Mouse (Mus musculus) heart, adult 11 months (tissue): Measurements from ENCODE around the gene Zfp541.

Experiments
- DNase-seq: peaks from one replicate; pipeline ENCODE4 v3.0.0; 2022

The Zfp541 gene

DNA sequence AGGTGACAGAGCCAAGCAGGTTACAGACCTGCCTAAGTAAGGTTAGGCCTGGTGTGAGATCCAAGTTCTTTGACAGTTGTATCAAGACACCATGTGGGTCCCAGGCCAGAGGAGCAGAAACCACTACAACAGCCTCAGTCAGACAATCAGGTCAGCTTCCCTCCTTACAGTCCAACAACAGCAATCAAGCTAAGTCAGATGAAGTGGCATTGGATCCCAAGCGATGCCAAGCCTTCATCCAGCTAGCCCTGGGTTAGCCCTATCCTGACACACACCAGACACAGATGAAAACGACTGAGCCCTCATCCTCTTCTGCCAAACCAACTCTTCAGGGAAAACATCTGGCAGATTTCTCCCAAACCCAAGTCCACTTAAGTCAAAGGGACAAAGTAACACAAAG, 16.1 kb upstream of the Zfp541 start:
- no peak for DNase-seq

DNA sequence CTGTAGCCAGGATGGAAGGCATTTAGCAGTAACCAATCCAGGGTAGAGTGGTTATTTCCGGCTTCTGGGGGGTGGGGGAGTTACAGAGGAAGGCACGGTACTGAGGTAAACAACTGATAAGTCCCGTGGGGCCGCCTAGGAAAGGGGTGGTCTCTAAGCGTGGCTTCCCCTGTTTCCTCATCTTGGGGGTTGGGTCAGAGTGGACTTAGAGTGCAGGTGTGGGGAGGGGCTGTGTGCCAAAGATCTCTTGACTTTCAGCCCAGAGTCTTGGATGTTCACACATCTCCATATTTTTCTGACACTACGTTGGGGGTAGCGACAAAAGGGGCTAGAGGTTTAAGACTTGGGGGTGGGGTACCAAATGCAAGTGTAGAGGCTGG, 15.5 kb upstream of the Zfp541 start:
- peak; percentile 99 for DNase-seq

DNA sequence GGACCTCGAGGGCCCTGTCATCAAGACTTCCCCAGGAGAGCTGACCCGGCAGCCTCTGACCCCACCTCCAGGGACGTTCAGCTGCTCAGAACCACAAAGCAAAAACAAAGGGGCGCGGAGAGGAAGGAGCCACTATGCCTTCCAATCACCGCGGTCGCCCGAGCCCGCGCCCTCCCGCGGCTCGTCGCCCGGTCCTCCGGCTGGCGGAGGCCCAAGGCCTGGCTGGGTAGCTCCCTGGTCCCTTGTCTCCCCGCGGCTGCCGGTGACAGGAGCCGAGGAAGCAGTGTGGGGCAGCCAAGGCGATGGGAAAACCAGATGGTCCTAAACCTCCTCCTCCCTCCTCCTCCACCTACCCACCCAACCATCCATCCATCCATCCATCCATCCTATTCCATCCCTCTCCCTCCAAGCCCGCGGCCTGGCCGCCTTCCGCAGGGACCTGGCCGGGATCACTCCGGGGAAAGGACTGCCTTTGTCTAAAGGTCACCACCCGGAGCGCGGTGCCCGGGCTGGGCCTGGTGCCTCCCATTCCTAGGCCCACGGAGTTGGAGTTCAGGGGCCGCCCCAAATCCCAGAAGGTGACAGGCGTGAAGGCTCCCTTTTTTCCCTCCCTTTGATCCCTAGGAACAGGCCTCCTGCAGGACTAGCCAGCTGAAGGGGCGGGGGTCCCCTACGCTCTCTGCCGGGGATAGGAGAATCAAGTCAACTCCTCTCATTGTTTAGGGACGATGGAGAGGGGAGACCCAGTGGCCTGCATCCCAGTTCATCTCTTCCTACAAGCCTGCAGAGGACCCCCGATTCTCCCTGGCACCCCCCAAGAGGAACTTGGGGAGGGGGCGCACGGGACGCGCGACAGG, 14.9 kb upstream of the Zfp541 start:
- DNase-seq, result peak; percentile 99

DNA sequence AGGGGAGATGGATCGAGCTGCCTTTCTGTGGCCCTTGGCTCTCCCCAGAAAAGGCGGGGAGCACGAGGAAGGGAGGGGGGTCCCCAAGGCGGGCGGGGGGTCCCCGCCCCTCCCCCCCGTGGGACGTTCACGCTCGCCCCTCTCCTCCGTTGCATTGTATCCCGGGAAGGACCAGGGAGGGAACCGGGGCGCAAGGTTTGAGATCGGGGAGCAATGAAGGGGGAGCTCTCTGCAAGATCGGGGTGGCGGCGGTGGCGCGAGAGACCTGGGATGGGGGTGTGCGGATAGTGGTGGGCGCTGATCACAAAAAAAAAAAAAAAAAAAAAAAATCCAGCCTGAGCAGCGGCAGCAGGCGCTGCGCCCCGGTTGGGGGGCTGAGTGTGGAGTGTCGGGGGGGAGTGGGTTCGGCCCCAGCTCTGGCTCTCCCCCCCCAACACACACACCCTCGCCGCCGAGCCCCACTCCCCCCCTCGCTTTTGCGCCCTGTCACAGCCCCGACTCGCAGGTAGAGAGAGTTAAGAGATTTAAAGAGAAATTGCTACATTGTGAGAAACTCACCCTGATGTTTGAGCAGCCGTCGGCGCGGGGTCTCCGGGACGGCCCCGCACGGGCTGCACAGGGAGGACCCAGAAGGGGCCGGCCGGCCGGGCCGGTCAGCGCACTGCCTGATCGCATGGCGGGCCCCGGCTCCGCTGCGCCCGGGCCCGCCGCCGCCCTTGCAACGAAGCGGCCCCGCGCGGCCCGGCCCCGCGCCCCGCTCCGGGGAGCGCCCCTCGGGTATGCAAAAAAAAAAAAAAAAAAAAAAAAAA, 14.1 kb upstream of the Zfp541 start, which contains the start of gene Bicra:
Gene Bicra, minus strand, starts transcription at position 584 of the 809 bp plus-strand sequence.
- peak; percentile 99 for DNase-seq

DNA sequence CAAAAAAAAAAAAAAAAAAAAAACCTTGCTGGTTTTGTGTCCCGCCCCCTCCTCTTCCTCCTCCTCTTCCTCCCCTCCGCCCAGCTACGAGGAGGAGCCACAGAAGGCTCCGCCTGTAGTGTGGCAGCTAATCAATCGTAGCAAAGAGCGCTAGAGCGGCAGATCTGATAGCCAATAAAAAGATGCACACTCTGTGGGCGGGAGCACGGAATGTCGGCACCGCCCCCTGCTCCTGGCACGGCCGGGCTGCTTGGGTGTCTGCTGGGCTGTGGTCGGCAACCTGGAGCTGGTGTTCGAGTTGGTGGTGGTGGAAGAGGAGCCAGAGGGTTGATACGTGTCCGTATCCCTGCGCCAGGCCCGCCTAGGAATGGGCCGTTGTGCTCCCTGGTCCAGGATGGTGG, 13.4 kb upstream of the Zfp541 start:
- peak; percentile 100 for DNase-seq

DNA sequence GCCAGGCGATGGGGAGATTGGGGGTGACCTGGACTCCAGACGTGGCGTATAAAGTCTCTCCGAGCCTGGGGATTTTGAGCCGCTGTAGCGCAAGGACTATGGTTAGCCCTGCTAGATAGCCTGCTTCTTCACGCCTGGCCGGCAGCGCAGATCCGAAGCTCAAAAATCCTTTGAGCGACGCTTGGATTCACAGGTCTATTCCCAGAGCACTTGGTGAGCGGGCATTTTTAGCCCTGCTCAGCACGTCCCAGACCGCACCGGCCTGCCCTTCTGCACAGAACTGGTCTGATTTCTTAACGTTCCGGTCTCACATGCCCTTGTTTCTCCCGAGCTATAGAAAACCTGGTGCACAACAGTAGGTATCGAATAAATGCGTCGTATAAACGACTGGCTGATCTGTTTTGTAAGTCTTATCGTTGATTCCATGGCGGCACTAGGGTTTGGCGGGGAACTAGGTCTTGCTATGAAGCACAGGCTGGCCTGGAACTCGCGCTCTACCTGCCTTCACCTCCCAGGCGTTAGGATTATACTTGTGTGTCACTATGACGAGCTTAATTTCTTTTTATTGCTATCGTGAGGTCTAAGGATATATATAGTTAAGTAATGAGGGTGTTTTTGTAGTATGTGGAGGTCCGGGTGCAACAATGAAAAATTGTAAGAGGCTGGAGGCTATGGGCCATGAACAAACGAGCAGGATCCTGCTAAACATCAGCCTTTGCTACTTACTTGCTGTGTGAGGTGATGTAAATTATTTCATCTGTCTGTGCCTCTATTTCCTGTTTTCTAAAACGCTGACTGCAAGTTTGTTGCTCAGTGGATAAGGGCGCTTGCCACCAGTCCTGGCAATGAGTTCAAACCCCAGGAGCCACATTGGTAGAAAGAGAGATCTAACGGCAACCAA, 12.7 kb upstream of the Zfp541 start:
- DNase-seq, result peak; percentile 89

DNA sequence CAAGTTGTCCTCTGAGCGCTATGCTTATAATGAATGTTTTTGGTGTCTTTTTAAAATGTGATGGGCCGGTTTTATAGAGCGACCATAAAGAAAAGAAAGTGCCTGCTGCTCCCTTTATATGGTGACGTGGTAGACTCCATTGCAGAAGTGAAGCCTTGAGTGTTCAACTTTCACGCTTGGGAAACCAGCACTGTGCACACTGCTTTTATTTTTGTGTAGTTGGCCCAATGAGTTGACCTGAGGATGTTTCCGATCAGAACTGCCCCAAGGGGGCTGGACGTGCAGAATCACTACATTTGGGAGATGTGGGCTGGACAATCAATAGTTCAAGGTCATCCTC, 12.1 kb upstream of the Zfp541 start:
- peak; percentile 90 for DNase-seq

DNA sequence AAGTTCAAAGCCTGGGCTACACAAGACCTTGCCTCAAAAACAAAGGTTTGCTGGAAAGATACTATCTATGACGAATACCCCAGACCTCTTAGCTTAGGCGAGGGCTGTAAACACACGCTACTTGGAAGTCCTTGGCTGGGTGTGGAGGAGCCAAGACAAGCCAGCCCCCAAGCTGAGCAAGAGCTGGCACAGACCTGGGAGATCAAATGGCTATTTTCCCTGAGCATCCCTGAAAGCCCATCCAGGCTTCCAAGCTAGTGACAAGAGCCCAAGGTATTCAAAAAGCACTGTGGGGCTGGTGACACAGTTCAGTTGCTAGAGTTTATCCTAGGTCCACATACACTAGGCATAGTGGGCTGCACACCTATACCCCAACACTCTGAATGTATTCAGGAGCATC, 11.0 kb upstream of the Zfp541 start:
- DNase-seq, result peak; percentile 90

DNA sequence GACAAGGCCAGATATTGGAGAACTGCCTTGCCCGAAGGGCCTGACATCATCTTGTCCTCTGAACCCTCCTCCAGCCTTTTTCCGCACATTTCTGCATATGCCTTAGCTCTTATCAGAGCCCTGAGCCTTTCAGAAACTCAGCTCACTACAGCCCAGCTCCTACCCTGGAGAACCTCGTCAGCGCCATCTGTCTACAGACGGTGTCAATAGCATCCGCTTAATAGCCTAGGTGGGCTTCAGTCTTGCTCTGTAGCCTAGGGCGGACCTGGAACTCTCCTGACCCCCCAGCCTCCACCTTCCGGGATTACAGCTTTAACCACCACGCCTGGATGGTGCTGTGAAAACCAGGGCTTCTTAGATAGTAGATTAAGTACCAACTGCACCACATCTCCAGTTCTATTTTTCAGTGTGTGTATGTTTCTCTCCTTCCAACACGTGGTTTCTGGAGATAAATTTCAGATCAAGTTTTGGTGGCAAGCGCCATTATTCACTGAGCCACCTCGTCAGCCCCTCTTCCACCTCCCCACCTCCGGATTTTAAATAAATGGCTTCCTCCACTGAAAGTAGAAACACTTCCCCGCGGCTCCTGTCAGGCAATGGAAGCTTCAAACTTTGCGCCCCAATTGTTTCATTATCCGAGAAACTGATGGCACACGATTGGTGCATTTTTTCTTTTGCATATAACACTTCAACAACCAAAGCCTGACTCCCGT, 9.6 kb upstream of the Zfp541 start:
- DNase-seq, result peak; percentile 98

DNA sequence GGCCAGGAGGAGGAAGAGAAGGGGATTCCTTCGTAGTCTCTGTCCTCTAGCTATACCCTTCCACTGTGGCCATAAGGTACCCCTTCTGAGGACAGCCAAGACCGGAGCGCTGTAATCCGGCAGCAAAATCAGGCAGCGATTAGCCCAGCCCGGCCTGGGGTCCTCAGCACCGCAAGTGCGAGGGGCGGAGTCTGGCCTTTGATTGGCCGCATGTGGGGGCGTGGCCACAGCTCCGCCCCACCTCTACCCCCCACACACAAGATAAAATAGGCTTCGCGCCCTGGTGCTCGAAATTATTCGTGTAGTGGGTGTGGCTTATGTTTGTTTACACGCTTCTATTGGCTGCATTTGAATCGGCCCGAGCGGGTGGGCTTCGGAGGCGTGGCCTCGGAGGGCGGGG, 8.9 kb upstream of the Zfp541 start:
- DNase-seq, result peak; percentile 100

DNA sequence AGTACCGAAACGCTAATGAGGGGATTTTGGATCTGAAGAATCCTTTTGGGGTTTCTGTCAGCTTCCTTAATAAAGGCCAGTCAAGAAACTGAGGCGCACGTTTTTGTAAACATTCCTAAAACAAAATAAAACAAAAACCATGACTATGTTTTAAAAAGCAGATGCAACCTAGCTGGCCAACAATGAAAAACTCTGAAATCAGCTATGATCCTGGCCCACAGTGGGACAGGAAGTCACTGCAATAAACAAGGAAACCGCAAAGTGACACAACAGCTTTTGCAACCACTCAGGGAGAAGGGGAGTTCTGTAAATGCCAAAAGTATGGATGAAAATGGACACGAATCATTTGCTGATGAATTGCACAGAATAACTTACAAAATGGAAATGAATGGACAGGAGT, 8.5 kb upstream of the Zfp541 start:
- no peak for DNase-seq

DNA sequence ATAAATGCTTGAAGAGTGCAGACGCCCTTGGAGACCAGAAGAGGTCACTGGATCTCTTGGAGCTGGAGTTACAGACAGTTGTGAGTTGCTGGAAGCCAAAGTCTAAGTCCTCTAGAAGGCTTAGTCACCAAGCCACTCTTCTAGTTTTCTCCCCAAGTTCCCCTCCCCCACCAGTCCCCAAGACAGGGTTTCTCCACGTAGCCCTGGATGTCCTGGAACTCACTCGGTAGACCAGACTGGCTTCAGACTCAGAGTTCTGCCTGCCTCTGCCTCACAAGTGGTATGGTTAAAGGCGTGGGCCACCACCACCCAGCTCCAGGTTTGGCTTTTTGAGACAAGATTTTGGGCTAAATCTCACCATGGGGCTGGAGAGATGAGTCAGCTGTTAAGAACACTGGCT, 6.6 kb upstream of the Zfp541 start:
- peak; percentile 81 for DNase-seq

DNA sequence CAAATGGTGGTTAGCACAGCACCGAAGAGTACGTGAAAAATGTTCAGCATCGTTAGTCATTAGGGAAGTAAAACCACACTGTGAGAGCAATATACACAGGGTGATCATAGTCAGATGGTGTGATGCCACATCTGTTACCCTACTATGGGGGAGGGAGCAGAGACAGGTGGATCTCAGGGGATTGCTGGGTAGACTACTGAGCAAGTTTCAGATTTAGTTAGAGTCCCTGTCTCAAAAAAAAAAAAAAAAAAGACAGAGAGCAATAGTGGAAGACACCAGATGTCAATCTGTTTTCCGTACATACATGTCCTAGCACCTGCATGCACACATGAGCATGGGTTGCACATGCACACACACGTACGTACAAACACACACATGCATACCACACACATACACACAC, 5.9 kb upstream of the Zfp541 start:
- peak; percentile 80 for DNase-seq

DNA sequence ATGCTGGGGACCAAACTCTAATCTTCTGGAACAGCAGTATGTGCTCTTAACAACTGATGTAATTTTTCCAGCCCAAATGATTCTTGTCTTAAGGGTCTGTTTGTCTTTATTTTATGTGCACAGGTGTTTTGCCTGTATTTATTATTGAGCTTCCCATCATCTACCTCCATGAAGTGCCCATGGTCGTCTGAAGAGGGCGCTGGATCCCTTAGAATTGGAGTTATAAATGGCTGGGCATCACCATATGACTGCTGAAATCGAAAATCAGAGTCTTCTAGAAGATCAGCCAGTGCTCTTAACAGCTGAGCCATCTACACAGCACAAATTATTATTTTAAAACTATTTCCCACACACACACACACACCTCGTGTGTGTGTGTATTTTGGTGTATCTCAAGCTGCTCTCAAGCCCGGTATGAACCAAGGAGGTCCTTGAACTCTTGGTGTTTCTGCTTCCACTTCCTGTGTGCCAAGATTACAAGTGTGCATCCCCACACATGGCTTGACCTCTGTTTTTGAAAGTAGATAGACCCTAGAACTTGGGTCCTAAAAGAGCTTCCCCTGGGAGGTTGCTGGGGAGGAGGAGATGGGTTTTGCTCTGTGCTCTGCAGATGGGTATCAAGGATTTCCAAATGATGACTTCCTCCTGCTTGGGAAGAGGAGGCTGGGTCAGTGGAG, 5.0 kb upstream of the Zfp541 start:
- no peak for DNase-seq

DNA sequence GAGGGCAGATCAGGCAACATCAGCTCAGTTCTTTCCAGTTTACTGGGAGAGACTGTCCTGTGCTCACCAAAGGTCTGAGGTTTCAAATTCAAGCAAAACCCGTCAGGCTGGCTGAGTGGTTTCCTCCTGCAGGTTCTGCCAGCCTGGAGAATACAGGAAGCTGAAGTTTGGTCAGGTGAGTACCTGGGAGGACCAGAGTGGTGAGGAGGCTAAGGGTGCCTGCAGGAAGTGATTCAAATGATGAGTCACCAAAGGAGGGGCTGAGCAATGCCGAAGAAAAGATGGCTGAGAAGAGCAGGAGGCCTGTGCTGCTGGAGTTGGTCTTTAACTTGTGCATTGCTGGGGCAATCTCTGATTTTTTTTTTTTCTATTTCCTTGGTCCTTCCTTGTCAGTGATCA, 4.5 kb upstream of the Zfp541 start:
- peak; percentile 82 for DNase-seq

DNA sequence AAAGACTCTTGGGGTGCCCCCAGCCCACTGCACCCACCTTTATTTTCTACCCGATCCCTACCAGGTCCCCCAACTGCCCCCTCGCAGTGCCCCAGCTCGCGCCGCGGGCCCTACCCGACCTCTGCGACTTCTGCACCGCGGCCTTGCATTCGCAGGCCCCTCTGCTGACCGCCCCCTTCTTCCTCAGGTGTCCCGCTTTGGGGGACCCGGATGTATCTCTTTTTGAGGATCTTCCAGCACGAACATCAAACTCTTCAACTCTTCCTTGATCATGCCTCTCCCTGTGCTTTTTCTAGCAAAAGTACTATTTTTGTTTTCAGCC, 446 bp downstream of the Zfp541 start:
- peak; percentile 82 for DNase-seq

DNA sequence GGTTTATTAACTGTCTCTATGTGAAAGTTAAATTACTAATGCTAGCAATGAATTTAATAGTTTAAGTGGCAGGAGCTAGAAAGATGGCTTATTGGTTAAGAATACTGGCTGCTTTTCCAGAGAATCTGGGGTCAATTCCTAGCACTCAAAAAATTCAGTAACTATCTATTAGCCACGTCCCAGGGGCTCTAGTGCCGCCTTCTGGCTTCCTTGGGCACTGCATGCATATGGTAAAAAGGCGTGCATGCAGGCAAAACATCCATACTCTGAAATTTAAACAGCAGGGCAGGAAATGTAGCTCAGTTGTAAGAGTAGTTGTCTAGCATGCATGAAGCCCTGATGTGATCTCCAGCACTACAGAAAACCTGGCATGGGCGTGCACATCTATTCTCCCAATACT, 1.9 kb downstream of the Zfp541 start:
- DNase-seq, result no peak

DNA sequence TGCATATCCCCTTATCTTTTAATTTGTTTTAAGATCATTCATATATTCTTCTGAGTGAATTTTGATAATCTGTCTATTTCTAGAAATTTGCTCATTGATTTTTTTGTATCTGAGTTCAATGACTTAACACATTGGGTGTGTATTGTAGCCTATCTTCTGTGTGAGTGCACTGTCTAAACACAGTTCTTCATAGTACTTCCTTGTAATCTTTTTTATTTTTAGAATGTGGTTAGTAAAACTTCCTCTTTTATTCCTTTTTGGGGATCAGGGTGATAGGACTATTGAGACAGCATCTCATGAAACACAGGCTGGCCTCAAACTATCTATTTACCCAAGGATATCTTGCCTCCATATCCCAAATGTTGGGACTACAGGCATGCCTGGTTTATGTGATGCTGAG, 9.2 kb downstream of the Zfp541 start:
- no peak for DNase-seq

DNA sequence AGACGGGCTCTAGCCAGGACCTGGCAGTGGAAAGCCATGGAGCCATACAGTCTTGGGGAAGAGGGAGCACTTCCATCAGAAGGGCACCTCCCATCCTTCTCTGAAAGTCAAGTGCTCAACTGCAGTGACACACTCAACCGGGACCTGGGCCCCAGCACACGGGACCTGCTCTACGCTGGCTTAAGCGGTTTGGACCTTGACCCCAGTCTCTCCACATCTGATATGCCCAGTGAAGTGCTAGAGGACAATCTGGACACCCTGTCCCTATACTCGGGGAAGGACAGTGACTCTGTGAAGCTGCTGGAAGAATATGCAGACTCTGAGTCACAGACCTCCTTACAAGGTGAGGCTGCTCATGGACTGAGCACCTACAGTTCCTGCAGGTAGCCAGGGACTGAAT, 10.3 kb downstream of the Zfp541 start:
- no peak for DNase-seq

DNA sequence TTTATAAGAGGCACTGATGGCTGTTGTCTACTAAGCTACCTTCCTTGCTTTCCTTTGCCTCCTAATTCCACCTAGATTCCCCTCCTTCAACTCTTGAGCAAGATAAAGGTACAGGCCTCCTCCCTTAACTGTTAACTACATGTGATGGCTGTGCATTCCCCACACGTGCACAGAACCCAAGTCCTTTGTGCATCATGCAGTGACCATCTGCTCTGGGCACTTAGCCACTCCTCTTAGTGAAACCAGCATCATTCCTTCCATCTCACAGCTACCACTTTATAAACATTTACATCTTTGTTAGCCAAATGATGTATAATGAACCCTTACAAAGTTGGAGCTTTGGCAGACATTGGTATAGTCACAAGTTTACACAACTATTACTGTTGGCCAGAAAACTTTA, 18.3 kb downstream of the Zfp541 start:
- no peak for DNase-seq

DNA sequence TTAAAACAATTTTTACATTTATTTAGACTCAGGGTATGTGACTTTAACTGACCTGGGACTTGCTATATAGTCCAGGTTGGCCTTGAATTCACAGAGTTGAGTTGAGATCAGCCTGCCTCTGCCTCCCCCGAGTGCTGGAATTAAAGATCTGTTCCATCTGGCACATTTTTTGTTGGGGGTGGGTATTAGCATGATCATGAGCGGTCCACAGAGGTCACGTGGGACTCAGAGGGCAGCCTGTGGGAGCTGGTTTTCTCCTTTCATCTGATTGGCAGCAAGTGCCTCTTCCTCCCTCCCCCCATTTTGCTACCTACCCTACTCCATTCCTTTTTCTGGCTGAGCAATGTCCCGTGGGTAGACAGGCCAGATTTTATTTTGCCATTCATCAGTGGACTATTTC, 19.0 kb downstream of the Zfp541 start:
- peak; percentile 84 for DNase-seq

DNA sequence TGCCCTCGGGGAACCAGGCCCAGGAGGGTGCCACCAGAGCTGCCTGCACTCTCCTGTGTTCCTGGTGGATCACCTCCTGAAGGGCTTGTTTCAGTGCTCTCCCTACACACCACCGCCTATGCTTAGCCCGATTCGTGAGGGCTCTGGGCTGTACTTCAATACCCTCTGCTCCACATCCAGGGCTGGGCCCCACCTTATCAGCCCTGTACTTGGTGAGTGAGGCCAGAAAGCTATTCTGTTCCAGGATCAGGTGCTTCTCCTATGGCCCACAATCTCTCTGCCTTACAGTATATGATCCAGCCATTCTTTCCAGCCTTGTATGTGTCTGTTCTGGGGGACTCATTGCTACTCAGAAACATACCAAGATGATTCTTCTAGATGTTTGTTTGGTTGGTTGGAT, 21.7 kb downstream of the Zfp541 start:
- DNase-seq, result peak; percentile 73
